Mouse (Mus musculus) lung, adult 2 months (tissue): ENCODE results near the gene Ano5.

Source experiments
- CTCF ChIP-seq: fragments of 200-500 bp; IDR thresholded peaks from 2 replicates; pipeline ENCODE4 v1.5.1; 2011; ENCODE audit warnings: mild to moderate bottlenecking, low read length, control low read depth; ENCODE audit not compliant: insufficient read depth
- POLR2A ChIP-seq: fragments of 200-500 bp; IDR thresholded peaks from 2 replicates; pipeline ENCODE4 v1.6.1; 2011; ENCODE audit warnings: low read depth, mild to moderate bottlenecking, control low read depth, low read length, borderline replicate concordance; ENCODE audit errors: extremely low read depth

- TF ChIP-seq CTCF (no peak), POLR2A (no peak)
Measured at GRCm38 (mm10) chr7:51622666-51623065, 111.8 kb downstream of the Ano5 start.
